Mouse (Mus musculus): ENCODE data around the gene Ppp1r2.

GRCm38 (mm10) chr16:31280176-31280575 lies 5.1 kb upstream of the Ppp1r2 start:
- TF ChIP-seq POLR2A (IDR thresholded peaks at IDR 0.05; ENCODE audit: extremely low read depth, insufficient read depth, low read length) (no peak), CTCF (IDR thresholded peaks at IDR 0.05; ENCODE audit: low read depth, low read length) (no peak)
